Mouse (Mus musculus) cerebellum, adult 2 months (tissue): ENCODE data around the gene Zrsr1. TPM values are rescaled to one million over a fixed set of nuclear protein-coding genes. Genes with fewer than 3 reads are reported as not detected.

Source experiments
- DNase-seq, 2 experiments: peaks; one replicate each; pipeline ENCODE4 v3.0.0; 2021
- H3K27ac ChIP-seq: fragments of 200-500 bp; 2 replicates; pipeline ENCODE4 v1.5.1; 2012; ENCODE audit warnings: low read length, control low read depth, inconsistent platforms; ENCODE audit not compliant: insufficient read depth
- H3K27me3 ChIP-seq: fragments of 200-500 bp; 2 replicates; pipeline ENCODE4 v1.6.1; 2012; ENCODE audit warnings: inconsistent platforms, mild to moderate bottlenecking, low read length, moderate library complexity; ENCODE audit not compliant: control insufficient read depth, insufficient read depth
- H3K4me1 ChIP-seq: fragments of 200-500 bp; 2 replicates; pipeline ENCODE4 v1.6.1; 2011; ENCODE audit warnings: low read length; ENCODE audit not compliant: control insufficient read depth, insufficient read depth
- H3K4me3 ChIP-seq: fragments of 200-500 bp; replicated peaks from 2 replicates; pipeline ENCODE3; 2011; ENCODE audit warnings: mild to moderate bottlenecking, low read depth, low read length, control low read depth; ENCODE audit not compliant: insufficient read depth
- CTCF ChIP-seq: fragments of 200-500 bp; IDR thresholded peaks from 2 replicates; pipeline ENCODE4 v1.5.1; 2011; ENCODE audit warnings: low read depth, mild to moderate bottlenecking, control low read depth, low read length, moderate library complexity, borderline replicate concordance; ENCODE audit not compliant: insufficient read depth
- POLR2A ChIP-seq: fragments of 200-500 bp; IDR thresholded peaks from 2 replicates; pipeline ENCODE4 v1.6.1; 2011; ENCODE audit warnings: low read length, control low read depth, borderline replicate concordance; ENCODE audit not compliant: insufficient read depth
- WGBS: fragments of 180-500 bp; shearing (Covaris S2); methylation state at CpG from one replicate; pipeline ENCODE4 v1.1.7; 2018; 5-methylcytosine and 5-hydroxymethylcytosine counted together
- polyA plus RNA-seq: library from polyadenylated mRNA; depleted of rRNA; stranded (reverse); fragments of >200 nt; gene quantifications from 2 replicates; pipeline ENCODE4 v1.2.3, GENCODE M21; 2012; rRNA removed

The Zrsr1 gene
- polyA plus RNA-seq, 1 experiment, result 78.9 TPM

GRCm38 (mm10) chr11:23020116-23020770 is 48.4 kb downstream of the Zrsr1 start:
- TF ChIP-seq POLR2A (no peak), CTCF (no peak)
- no peak for DNase-seq
- no peaks in the 10 kb centered on the region for H3K4me1 ChIP-seq
- H3K27ac ChIP-seq, result no peak overlapping the region
- WGBS, result 65% methylated on average over 24 of the region's 24 CpGs
- H3K4me3 ChIP-seq, result no peak overlapping the region
- no peaks in the 10 kb centered on the region for H3K27me3 ChIP-seq

GRCm38 (mm10) chr11:23020841-23021240 is 49.0 kb downstream of the Zrsr1 start:
- WGBS, result 94% methylated on average over 14 of the region's 14 CpGs
- H3K27ac ChIP-seq, result no peak overlapping the region
- TF ChIP-seq CTCF (no peak), POLR2A (no peak)

GRCm38 (mm10) chr11:23023155-23023554 is 51.4 kb downstream of the Zrsr1 start:
- Histone ChIP-seq H3K27ac (no peak overlapping the region), H3K4me3 (no peak overlapping the region), H3K27me3 (no peaks in the 10 kb centered on the region), H3K4me1 (no peaks in the 10 kb centered on the region)
- 98% methylated on average over 2 of the region's 2 CpGs for WGBS
- no peak for DNase-seq
- TF ChIP-seq CTCF (no peak), POLR2A (no peak)

More at GRCm38 (mm10) chr11:23020841-23021240, 49.0 kb downstream of the Zrsr1 start:
- Histone ChIP-seq H3K4me1 (no peaks in the 10 kb centered on the region), H3K27me3 (no peaks in the 10 kb centered on the region), H3K4me3 (no peak overlapping the region)
- DNase-seq, result no peak

- Histone ChIP-seq H3K4me3 (no peak overlapping the region), H3K27ac (no peak overlapping the region), H3K27me3 (no peaks in the 10 kb centered on the region), H3K4me1 (no peaks in the 10 kb centered on the region)
- 88% methylated on average over 3 of the region's 3 CpGs for WGBS
- TF ChIP-seq POLR2A (no peak), CTCF (no peak)
- no peak for DNase-seq
Observed at GRCm38 (mm10) chr11:23024169-23024568, 52.4 kb downstream of the Zrsr1 start.

Other genes starting within 250 kb of the Zrsr1 start
- 7.1 and 8.7 TPM in 2 replicates for gene B3gnt2, start 111.0 kb upstream of the Zrsr1 start, polyA plus RNA-seq
- 3.1 and 4.4 TPM in 2 replicates for gene Gm28048, start 10.1 kb downstream of the Zrsr1 start, polyA plus RNA-seq
- 44.4 and 49.1 TPM in 2 replicates for gene Commd1, start 10.4 kb downstream of the Zrsr1 start, polyA plus RNA-seq
- gene Cct4, start 18.5 kb downstream of the Zrsr1 start, polyA plus RNA-seq, result 84.0 and 88.5 TPM in 2 replicates
- 4.6 and 5.1 TPM in 2 replicates for gene Fam161a, start 35.5 kb downstream of the Zrsr1 start, polyA plus RNA-seq